Mouse (Mus musculus) C2C12 (cell line): Measurements from ENCODE around the gene Farp2.

ENCODE experiments used
- CEBPB ChIP-seq: IDR thresholded peaks from one replicate; pipeline ENCODE4 v1.6.1; 2011; ENCODE audit warnings: low read depth, mild to moderate bottlenecking, control low read depth, moderate library complexity
- CTCF ChIP-seq: IDR thresholded peaks from one replicate; pipeline ENCODE4 v1.5.1; 2011; ENCODE audit not compliant: control insufficient read depth, insufficient read depth, insufficient read length
- FOSL1 ChIP-seq: IDR thresholded peaks from one replicate; pipeline ENCODE4 v1.8.0; 2011; ENCODE audit warnings: mild to moderate bottlenecking, low read length; ENCODE audit not compliant: poor library complexity, insufficient read depth, severe bottlenecking
- MYOD1 ChIP-seq: IDR thresholded peaks from one replicate; pipeline ENCODE4 v1.6.1; 2011; ENCODE audit warnings: low read depth; ENCODE audit not compliant: control insufficient read depth, insufficient read length
- USF1 ChIP-seq: IDR thresholded peaks from one replicate; pipeline ENCODE4 v1.6.1; 2011; ENCODE audit warnings: low read depth, mild to moderate bottlenecking, control low read depth, moderate library complexity

DNA sequence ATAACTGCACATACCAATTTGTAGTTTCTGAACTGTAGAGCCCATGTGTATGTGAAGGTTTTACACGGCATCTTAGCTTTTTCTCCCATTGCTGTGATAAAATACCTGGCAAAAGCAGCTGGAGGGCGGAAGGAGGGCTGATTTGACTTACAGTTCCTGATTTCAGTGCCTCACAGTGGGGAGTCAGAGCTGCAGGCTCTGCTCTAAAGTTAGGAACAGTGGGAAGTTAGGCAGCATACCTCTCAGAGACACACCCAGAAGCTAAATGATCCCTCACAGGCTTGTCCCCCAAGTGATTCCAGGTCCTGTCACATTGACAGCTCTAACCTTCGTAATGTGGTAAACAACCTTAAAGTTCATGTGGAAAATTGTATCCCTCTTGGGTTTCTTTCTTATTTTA, 65.2 kb downstream of the Farp2 start:
- TF ChIP-seq CTCF = no peak
- no peak for TF ChIP-seq USF1
- no peak for TF ChIP-seq FOSL1
- no peak for TF ChIP-seq CEBPB
- no peak for TF ChIP-seq MYOD1
